In genomic region chr14:12057856-12058255, GRCm38 (mm10) we compare ENCODE assay signal across 12 mouse cellular contexts.
A peak's percentile ranks its signal among the peaks of the same experiment; 100 is the strongest.
DNase-seq lines count a peak whose midpoint lies in the region; ATAC-seq lines count a peak whose summit lies in the region.
"Had no signal": no experiment of that assay in that cellular context is flagged by ENCODE, and none has a peak within 500 bp of the region (broad histone marks: within the 10 kb centered on the region; RNA-seq: fewer than 3 reads in every experiment).

No protein-coding gene starts in this region.

- WGBS in kidney, embryonic 14.5 days, result 74% methylated on average over 2 of the region's 2 CpGs
- 71% methylated on average over 2 of the region's 2 CpGs for WGBS in forebrain, embryonic 13.5 days

- H3K4me2 ChIP-seq in kidney, embryonic 14.5 days (replicated peaks; ENCODE audit: low read depth, low read length), result no peak overlapping the region
- no peak overlapping the region for H3K4me2 ChIP-seq in forebrain, embryonic 13.5 days

- H3K4me3 ChIP-seq in kidney, embryonic 14.5 days (ENCODE audit: low read length), result no peak overlapping the region
- no peak overlapping the region for H3K4me3 ChIP-seq in forebrain, embryonic 13.5 days
- H3K4me3 ChIP-seq: myocyte had no signal

- H3K9ac ChIP-seq in kidney, embryonic 14.5 days (ENCODE audit: low read depth, low read length), result no peak overlapping the region
- no peak overlapping the region for H3K9ac ChIP-seq in forebrain, embryonic 13.5 days
- H3K9ac ChIP-seq: forebrain, postnatal 0 days had no signal

- no peaks in the 10 kb centered on the region for H3K27me3 ChIP-seq in kidney, embryonic 14.5 days (ENCODE audit: control insufficient read depth, insufficient read depth, low read length)
- H3K27me3 ChIP-seq in forebrain, embryonic 13.5 days, result no peaks in the 10 kb centered on the region

- H3K9me3 ChIP-seq in kidney, embryonic 14.5 days (ENCODE audit: control insufficient read depth, low read length), result no peaks in the 10 kb centered on the region
- no peaks in the 10 kb centered on the region for H3K9me3 ChIP-seq in forebrain, embryonic 13.5 days (replicated peaks)

- ATAC-seq in kidney, embryonic 14.5 days (ENCODE audit: low FRiP score, low TSS enrichment), result no peak
- no peak for ATAC-seq in megakaryocyte-erythroid progenitor cell, adult 5-6 weeks (replicated peaks; ENCODE audit: low FRiP score, low TSS enrichment, poor library complexity, severe bottlenecking)
- no peak for ATAC-seq in forebrain, embryonic 13.5 days
- ATAC-seq: hindbrain, embryonic 16.5 days had no signal

- peak; percentile 8 for DNase-seq in cerebellum, adult 11-12 months
- no peak for DNase-seq in cerebellum, adult 9-11 months
- peak; percentile 37 for DNase-seq in kidney, adult 18-20 months
- peak; percentile 6 for DNase-seq in NIH3T3 (ENCODE audit: low read depth)
- peak; percentile 63 to 70 for DNase-seq in heart, postnatal 10 days
- DNase-seq: forebrain, postnatal 0 days; retina, postnatal 1 day had no signal

- no peaks in the 10 kb centered on the region for H3K36me3 ChIP-seq in kidney, embryonic 14.5 days (ENCODE audit: control insufficient read depth, insufficient read depth, low read length)
- no peaks in the 10 kb centered on the region for H3K36me3 ChIP-seq in forebrain, embryonic 13.5 days (ENCODE audit: poor library complexity, severe bottlenecking)

- H3K4me1 ChIP-seq in kidney, embryonic 14.5 days (ENCODE audit: control insufficient read depth, insufficient read depth, low read length), result no peaks in the 10 kb centered on the region
- H3K4me1 ChIP-seq in forebrain, embryonic 13.5 days, result no peaks in the 10 kb centered on the region; the same call in 1 of the 2 replicates

- intact Hi-C loops in heart, postnatal 10 days (cut with DNase I), result loop anchor here (5.0 kb wide), 1 partner anchor 176 kb away; no protein-coding TSS in a partner anchor

- no peak overlapping the region for H3K27ac ChIP-seq in kidney, embryonic 14.5 days (ENCODE audit: low read depth, low read length)
- H3K27ac ChIP-seq in forebrain, embryonic 13.5 days, result no peak overlapping the region
